Mouse (Mus musculus) frontal cortex, adult (tissue): ENCODE measurements at regions not wholly inside any gene's neighbourhood (a gene's known extent, or its start where the extent isn't known, plus 50 kb on each side); places are given as distances from the start of the nearest gene placed in this dataset.
A peak's percentile ranks its signal among the peaks of the same experiment; 100 is the strongest.

Experiments
- ATAC-seq: cut with Nextera tagmentation; 2 replicates; pipeline ENCODE4 v1.9.2; 2017; ENCODE audit warnings: mild to moderate bottlenecking, moderate library complexity, mixed read lengths; ENCODE audit not compliant: low TSS enrichment

GRCm38 (mm10) chr10:17427316-17427715 is 295.7 kb upstream of the Cited2 start:
- ATAC-seq = no peak

GRCm38 (mm10) chr10:17428315-17428714 is 294.7 kb upstream of the Cited2 start:
- ATAC-seq = no peak

- 0 out of 2 replicates have a peak, but pooled peaks have one; percentile 20 for ATAC-seq
Observed at GRCm38 (mm10) chr10:17431068-17431467, 291.9 kb upstream of the Cited2 start.

GRCm38 (mm10) chr10:17434098-17434497 is 288.9 kb upstream of the Cited2 start:
- no peak for ATAC-seq

GRCm38 (mm10) chr10:17450240-17450639 is 272.8 kb upstream of the Cited2 start:
- ATAC-seq = no peak

- ATAC-seq = no peak
Observed at GRCm38 (mm10) chr10:17470880-17471279, 252.1 kb upstream of the Cited2 start.

GRCm38 (mm10) chr10:17472536-17472935 is 250.5 kb upstream of the Cited2 start:
- ATAC-seq = no peak

GRCm38 (mm10) chr10:17475976-17476375 is 247.0 kb upstream of the Cited2 start:
- no peak for ATAC-seq

- no peak for ATAC-seq
Observed at GRCm38 (mm10) chr10:17476720-17477119, 246.3 kb upstream of the Cited2 start.

GRCm38 (mm10) chr10:17478761-17479632 is 244.0 kb upstream of the Cited2 start:
- ATAC-seq = no peak

GRCm38 (mm10) chr10:17482751-17483150 is 240.3 kb upstream of the Cited2 start:
- no peak for ATAC-seq

- ATAC-seq = peak; percentile 71
Observed at GRCm38 (mm10) chr10:17485049-17485449, 238.0 kb upstream of the Cited2 start.

GRCm38 (mm10) chr10:17485515-17485914 is 237.5 kb upstream of the Cited2 start:
- ATAC-seq = 0 out of 2 replicates have a peak, but pooled peaks have one; percentile 31

GRCm38 (mm10) chr10:17486011-17486410 is 237.0 kb upstream of the Cited2 start:
- ATAC-seq = peak; percentile 75

GRCm38 (mm10) chr10:17487460-17487859 is 235.6 kb upstream of the Cited2 start:
- ATAC-seq = no peak

- ATAC-seq = peak; percentile 59; the same call in 1 of the 2 replicates
Observed at GRCm38 (mm10) chr10:17491611-17492305, 231.3 kb upstream of the Cited2 start.

GRCm38 (mm10) chr10:17493137-17493536 is 229.9 kb upstream of the Cited2 start:
- no peak for ATAC-seq

GRCm38 (mm10) chr10:17496831-17497230 is 226.2 kb upstream of the Cited2 start:
- ATAC-seq = no peak

- ATAC-seq = no peak
Observed at GRCm38 (mm10) chr10:17510626-17511193, 212.3 kb upstream of the Cited2 start.

GRCm38 (mm10) chr10:17511779-17512335 is 211.2 kb upstream of the Cited2 start:
- ATAC-seq = peak; percentile 41; the same call in 1 of the 2 replicates

- no peak for ATAC-seq
Observed at GRCm38 (mm10) chr10:17512487-17512886, 210.5 kb upstream of the Cited2 start.

- ATAC-seq = no peak
Observed at GRCm38 (mm10) chr10:17513756-17514155, 209.3 kb upstream of the Cited2 start.
